Mouse (Mus musculus): Measurements from ENCODE around the gene Olfr963. TPM values are rescaled to one million over a fixed set of nuclear protein-coding genes. Genes with fewer than 3 reads are reported as not detected.

Gene Olfr963
- polyA plus RNA-seq, 2 experiments = not detected

DNA sequence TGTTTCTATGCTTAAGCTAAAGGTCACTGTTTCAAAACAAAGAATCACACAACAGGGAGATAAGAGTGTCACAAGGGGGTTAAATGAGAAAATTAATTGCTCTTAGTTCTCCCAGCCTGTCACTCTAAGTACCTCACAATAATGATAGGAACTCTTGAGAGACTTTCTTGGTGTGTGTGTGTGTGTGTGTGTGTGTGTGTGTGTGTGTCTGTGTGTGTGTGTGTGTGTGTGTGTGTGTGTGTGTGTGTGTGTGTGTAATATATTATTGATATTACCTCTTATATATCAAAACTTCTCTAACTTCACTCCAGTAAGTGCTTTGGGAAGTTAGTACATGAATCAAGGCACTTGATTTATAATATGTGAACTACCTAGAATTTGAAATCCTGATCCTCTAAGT is 44.0 kb downstream of the Olfr963 start, which contains the start of gene Olfr965:
Gene Olfr965, plus strand, starts transcription at position 301 of the 400 bp plus-strand sequence.
- no peak within 1 kb of the TSS for H3K4me3 ChIP-seq (replicated peaks; ENCODE audit: low read length)
- H3K36me3 ChIP-seq (ENCODE audit: control insufficient read depth, insufficient read depth, low read length) = no peaks in the 10 kb centered on the region
- ATAC-seq (ENCODE audit: low FRiP score, low read depth) (no peak), DNase-seq (ENCODE audit: low spot score) (no peak)
- no peak within 1 kb of the TSS for H3K27ac ChIP-seq (replicated peaks; ENCODE audit: low read depth, low read length)
- no peak for TF ChIP-seq POLR2A (IDR thresholded peaks at IDR 0.05; ENCODE audit: borderline replicate concordance, extremely low read depth, insufficient read depth, insufficient read length)
- no peaks in the 10 kb centered on the region for H3K4me1 ChIP-seq (ENCODE audit: control insufficient read depth, insufficient read depth, low read length)
- H3K9me3 ChIP-seq (ENCODE audit: control insufficient read depth, low read length) = no peaks in the 10 kb centered on the region
- no peak within 1 kb of the TSS for H3K4me2 ChIP-seq (replicated peaks; ENCODE audit: low read depth, low read length, severe bottlenecking)
- H3K9ac ChIP-seq (ENCODE audit: low read depth, low read length, severe bottlenecking) = no peak within 1 kb of the TSS
- no peaks in the 10 kb centered on the region for H3K27me3 ChIP-seq (ENCODE audit: control insufficient read depth, insufficient read depth, low read length)

Other genes starting within 250 kb of the Olfr963 start
- gene Olfr952, start 240.1 kb upstream of the Olfr963 start, polyA plus RNA-seq (2012; rRNA removed) = not detected in 2 replicates
- gene Olfr952, start 240.1 kb upstream of the Olfr963 start, polyA plus RNA-seq (2014; fragmentation: Nextera tagmentation; extraction: Ambion mirVana) = not detected in 2 replicates
- gene Olfr954, start 210.5 kb upstream of the Olfr963 start, polyA plus RNA-seq (2012; rRNA removed) = not detected in 2 replicates
- gene Olfr954, start 210.5 kb upstream of the Olfr963 start, polyA plus RNA-seq (2014; fragmentation: Nextera tagmentation; extraction: Ambion mirVana) = not detected in 2 replicates
- not detected in 2 replicates for gene Olfr955, start 195.3 kb upstream of the Olfr963 start, polyA plus RNA-seq (2012; rRNA removed)
- gene Olfr955, start 195.3 kb upstream of the Olfr963 start, polyA plus RNA-seq (2014; fragmentation: Nextera tagmentation; extraction: Ambion mirVana) = not detected in 2 replicates
- gene Olfr44, start 173.2 kb upstream of the Olfr963 start, polyA plus RNA-seq (2012; rRNA removed) = not detected in 2 replicates
- gene Olfr44, start 173.2 kb upstream of the Olfr963 start, polyA plus RNA-seq (2014; fragmentation: Nextera tagmentation; extraction: Ambion mirVana) = not detected in 2 replicates
- 0.06 and 0.08 TPM in 2 replicates for gene Olfr957, start 151.4 kb upstream of the Olfr963 start, polyA plus RNA-seq (2012; rRNA removed)
- gene Olfr957, start 151.4 kb upstream of the Olfr963 start, polyA plus RNA-seq (2014; fragmentation: Nextera tagmentation; extraction: Ambion mirVana) = not detected in 2 replicates
- not detected in 2 replicates for gene Olfr958, start 113.2 kb upstream of the Olfr963 start, polyA plus RNA-seq (2012; rRNA removed)
- gene Olfr958, start 113.2 kb upstream of the Olfr963 start, polyA plus RNA-seq (2014; fragmentation: Nextera tagmentation; extraction: Ambion mirVana) = not detected in 2 replicates
- not detected in 2 replicates for gene Olfr959, start 91.6 kb upstream of the Olfr963 start, polyA plus RNA-seq (2012; rRNA removed)
- not detected in 2 replicates for gene Olfr959, start 91.6 kb upstream of the Olfr963 start, polyA plus RNA-seq (2014; fragmentation: Nextera tagmentation; extraction: Ambion mirVana)
- gene AW551984, start 62.8 kb upstream of the Olfr963 start, polyA plus RNA-seq (2012; rRNA removed) = 66.5 and 75.3 TPM in 2 replicates
- 91.0 and 103 TPM in 2 replicates for gene AW551984, start 62.8 kb upstream of the Olfr963 start, polyA plus RNA-seq (2014; fragmentation: Nextera tagmentation; extraction: Ambion mirVana)
- not detected in 2 replicates for gene Olfr148, start 56.5 kb upstream of the Olfr963 start, polyA plus RNA-seq (2012; rRNA removed)
- not detected in 2 replicates for gene Olfr148, start 56.5 kb upstream of the Olfr963 start, polyA plus RNA-seq (2014; fragmentation: Nextera tagmentation; extraction: Ambion mirVana)
- gene Olfr960, start 45.8 kb upstream of the Olfr963 start, polyA plus RNA-seq (2012; rRNA removed) = 0.10 TPM in 1 of 2 replicates, not detected in the other
- gene Olfr960, start 45.8 kb upstream of the Olfr963 start, polyA plus RNA-seq (2014; fragmentation: Nextera tagmentation; extraction: Ambion mirVana) = not detected in 2 replicates
- gene Olfr961, start 22.1 kb upstream of the Olfr963 start, polyA plus RNA-seq (2012; rRNA removed) = not detected in 2 replicates
- gene Olfr961, start 22.1 kb upstream of the Olfr963 start, polyA plus RNA-seq (2014; fragmentation: Nextera tagmentation; extraction: Ambion mirVana) = not detected in 2 replicates
- gene Olfr149, start 39.9 kb downstream of the Olfr963 start, polyA plus RNA-seq (2012; rRNA removed) = not detected in 2 replicates
- gene Olfr149, start 39.9 kb downstream of the Olfr963 start, polyA plus RNA-seq (2014; fragmentation: Nextera tagmentation; extraction: Ambion mirVana) = not detected in 2 replicates
- not detected in 2 replicates for gene Olfr965, start 44.1 kb downstream of the Olfr963 start, polyA plus RNA-seq (2012; rRNA removed)
- not detected in 2 replicates for gene Olfr965, start 44.1 kb downstream of the Olfr963 start, polyA plus RNA-seq (2014; fragmentation: Nextera tagmentation; extraction: Ambion mirVana)
- gene Olfr150, start 63.8 kb downstream of the Olfr963 start, polyA plus RNA-seq (2012; rRNA removed) = not detected in 2 replicates
- not detected in 2 replicates for gene Olfr150, start 63.8 kb downstream of the Olfr963 start, polyA plus RNA-seq (2014; fragmentation: Nextera tagmentation; extraction: Ambion mirVana)
- not detected in 2 replicates for gene Olfr967, start 79.0 kb downstream of the Olfr963 start, polyA plus RNA-seq (2012; rRNA removed)
- gene Olfr967, start 79.0 kb downstream of the Olfr963 start, polyA plus RNA-seq (2014; fragmentation: Nextera tagmentation; extraction: Ambion mirVana) = not detected in 2 replicates
- gene Olfr968, start 116.0 kb downstream of the Olfr963 start, polyA plus RNA-seq (2012; rRNA removed) = not detected in 2 replicates
- not detected in 2 replicates for gene Olfr968, start 116.0 kb downstream of the Olfr963 start, polyA plus RNA-seq (2014; fragmentation: Nextera tagmentation; extraction: Ambion mirVana)
- not detected in 2 replicates for gene Olfr969, start 123.7 kb downstream of the Olfr963 start, polyA plus RNA-seq (2012; rRNA removed)
- not detected in 2 replicates for gene Olfr969, start 123.7 kb downstream of the Olfr963 start, polyA plus RNA-seq (2014; fragmentation: Nextera tagmentation; extraction: Ambion mirVana)
- gene Olfr970, start 141.7 kb downstream of the Olfr963 start, polyA plus RNA-seq (2012; rRNA removed) = not detected in 2 replicates
- gene Olfr970, start 141.7 kb downstream of the Olfr963 start, polyA plus RNA-seq (2014; fragmentation: Nextera tagmentation; extraction: Ambion mirVana) = not detected in 2 replicates
- not detected in 2 replicates for gene Olfr971, start 169.7 kb downstream of the Olfr963 start, polyA plus RNA-seq (2012; rRNA removed)
- not detected in 2 replicates for gene Olfr971, start 169.7 kb downstream of the Olfr963 start, polyA plus RNA-seq (2014; fragmentation: Nextera tagmentation; extraction: Ambion mirVana)
- gene Olfr972, start 199.2 kb downstream of the Olfr963 start, polyA plus RNA-seq (2012; rRNA removed) = not detected in 2 replicates
- gene Olfr972, start 199.2 kb downstream of the Olfr963 start, polyA plus RNA-seq (2014; fragmentation: Nextera tagmentation; extraction: Ambion mirVana) = not detected in 2 replicates
- gene Olfr229, start 240.1 kb downstream of the Olfr963 start, polyA plus RNA-seq (2012; rRNA removed) = not detected in 2 replicates
- not detected in 2 replicates for gene Olfr229, start 240.1 kb downstream of the Olfr963 start, polyA plus RNA-seq (2014; fragmentation: Nextera tagmentation; extraction: Ambion mirVana)

Data from limb, embryonic 14.5 days (tissue).